Mouse (Mus musculus): ENCODE measurements at regions not wholly inside any gene's neighbourhood (a gene's known extent, or its start where the extent isn't known, plus 50 kb on each side); places are given as distances from the start of the nearest gene placed in this dataset.

DNA sequence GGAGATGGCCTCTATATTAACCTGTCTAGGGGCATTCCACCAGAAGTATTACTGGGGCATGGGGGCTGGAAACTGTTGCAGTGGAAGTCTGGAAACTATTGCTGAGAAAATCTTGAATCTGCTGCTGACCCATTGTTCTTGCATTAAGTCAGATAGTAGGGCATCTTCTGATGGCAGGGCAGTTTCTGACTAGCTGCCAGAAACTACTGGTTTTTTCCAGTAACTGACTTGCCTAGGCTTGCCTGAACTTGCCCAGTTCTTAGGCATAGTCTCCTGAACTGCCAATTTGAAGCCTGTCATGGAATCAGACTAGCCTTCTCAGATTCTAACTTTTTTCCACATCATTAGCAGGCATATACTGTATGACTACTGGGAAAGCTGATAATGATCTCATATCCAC is 97.3 kb upstream of the Trim24 start:
- TF ChIP-seq CEBPB (IDR thresholded peaks at IDR 0.05; ENCODE audit: insufficient read depth, poor library complexity, severe bottlenecking) (no peak), POLR2A (IDR thresholded peaks at IDR 0.05; ENCODE audit: insufficient read length, low read depth) (no peak), REST (IDR thresholded peaks at IDR 0.05; ENCODE audit: insufficient read depth, insufficient read length) (no peak), MAX (IDR thresholded peaks at IDR 0.05; ENCODE audit: low read depth) (no peak), E2F4 (IDR thresholded peaks at IDR 0.05; ENCODE audit: insufficient read depth) (no peak), SRF (IDR thresholded peaks at IDR 0.05; ENCODE audit: control insufficient read depth, insufficient read length, low read depth) (no peak), USF1 (IDR thresholded peaks at IDR 0.05; ENCODE audit: low read depth) (no peak), TCF12 (IDR thresholded peaks at IDR 0.05; ENCODE audit: insufficient read depth, poor library complexity, severe bottlenecking) (no peak), POLR2AphosphoS2 (IDR thresholded peaks at IDR 0.05; ENCODE audit: insufficient read length, low read depth) (no peak), MYOD1 (IDR thresholded peaks at IDR 0.05; ENCODE audit: control insufficient read depth in 1 of 3, insufficient read length in 2 of 3, low read depth in 2 of 3) (no peak), TCF3 (IDR thresholded peaks at IDR 0.05; ENCODE audit: insufficient read length, low read depth) (no peak)

Data from myocyte (in vitro differentiated cells).